Mouse (Mus musculus) layer of hippocampus, adult 8-10 months (tissue): ENCODE results near the gene Rpusd3. TPM values are rescaled to one million over a fixed set of nuclear protein-coding genes. Genes with fewer than 3 reads are reported as not detected.

Source experiments
- DNase-seq, 2 experiments: peaks; one replicate each; pipeline ENCODE4 v3.0.0; 2022; ENCODE audit warnings: low spot score in 2 of 2
- total RNA-seq, 4 experiments: library from RNA; stranded (reverse); gene quantifications; 2 replicates each; pipeline ENCODE4 v1.2.4; 2022

Rpusd3 gene
- total RNA-seq, 4 experiments from 2014 or later = 27.4 to 39.1 (median 35.2) TPM

DNA sequence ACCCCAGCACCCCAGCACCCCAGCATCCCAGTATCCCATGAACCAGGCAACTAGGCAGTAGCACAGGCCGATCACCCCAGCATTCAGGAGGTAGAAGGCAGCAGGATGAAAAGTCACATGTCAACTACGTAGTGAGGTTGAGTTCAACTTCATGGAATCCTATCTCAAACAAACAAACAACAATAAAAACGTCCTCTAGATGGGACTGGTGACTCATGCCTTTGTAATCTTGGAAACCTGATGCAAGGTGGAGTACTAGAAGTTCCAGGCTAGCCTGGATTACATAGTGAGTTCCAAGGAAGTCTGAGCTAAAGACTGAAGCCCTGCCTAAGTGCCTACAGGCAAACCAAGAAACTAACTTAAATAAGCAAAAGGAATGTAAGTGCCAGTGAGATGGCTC is 11.7 kb upstream of the Rpusd3 start:
- no peak for DNase-seq

GRCm38 (mm10) chr6:113429965-113430364 is 10.8 kb upstream of the Rpusd3 start:
- DNase-seq = no peak

- no peak for DNase-seq
Measured at GRCm38 (mm10) chr6:113428006-113428405, 8.9 kb upstream of the Rpusd3 start.

- no peak for DNase-seq
Measured at GRCm38 (mm10) chr6:113427397-113427796, 8.3 kb upstream of the Rpusd3 start.

DNA sequence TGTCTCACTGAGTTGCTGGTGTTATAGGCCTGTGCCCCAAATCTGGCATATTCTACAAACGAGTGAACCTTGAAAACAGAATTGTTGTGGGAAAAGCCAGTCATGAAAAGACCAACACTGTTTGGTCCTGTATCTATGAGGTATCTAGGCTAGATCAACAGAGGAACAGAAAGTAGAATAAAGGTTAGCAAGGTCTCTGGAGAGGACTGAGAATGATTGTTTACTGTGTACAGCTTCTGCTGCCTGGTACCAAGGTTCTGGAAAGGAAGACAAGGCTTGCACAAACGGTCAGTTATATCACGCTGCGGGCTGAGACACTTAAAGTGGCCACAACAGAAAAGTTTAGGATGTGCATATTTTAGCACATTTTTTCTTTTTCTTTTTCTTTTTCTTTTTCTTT is 7.6 kb upstream of the Rpusd3 start:
- DNase-seq = no peak

GRCm38 (mm10) chr6:113424187-113424586 is 5.0 kb upstream of the Rpusd3 start:
- DNase-seq = no peak

GRCm38 (mm10) chr6:113423000-113423399 is 3.9 kb upstream of the Rpusd3 start:
- DNase-seq = no peak

GRCm38 (mm10) chr6:113418441-113419198 is 520 bp downstream of the Rpusd3 start:
- DNase-seq = no peak

DNA sequence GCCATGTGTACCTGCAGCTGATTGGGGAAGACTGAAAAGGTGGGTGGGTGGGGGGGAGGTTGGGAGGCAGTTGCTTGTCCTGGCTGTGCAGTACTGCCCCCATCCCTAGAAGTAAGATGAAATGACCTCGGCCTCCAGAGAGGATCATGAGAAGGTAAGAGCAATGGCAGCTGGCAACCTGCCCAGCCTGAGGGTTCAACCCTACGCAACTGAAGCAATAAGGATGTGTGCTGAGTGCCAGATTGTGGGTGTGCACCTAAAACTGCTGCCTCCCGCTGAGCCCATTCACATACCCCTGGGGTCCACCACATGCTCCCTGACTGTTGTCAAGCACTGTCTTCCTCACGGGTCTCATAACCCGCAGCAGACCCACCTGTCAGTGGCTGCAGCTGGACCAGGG is 2.7 kb downstream of the Rpusd3 start:
- DNase-seq = no peak

DNA sequence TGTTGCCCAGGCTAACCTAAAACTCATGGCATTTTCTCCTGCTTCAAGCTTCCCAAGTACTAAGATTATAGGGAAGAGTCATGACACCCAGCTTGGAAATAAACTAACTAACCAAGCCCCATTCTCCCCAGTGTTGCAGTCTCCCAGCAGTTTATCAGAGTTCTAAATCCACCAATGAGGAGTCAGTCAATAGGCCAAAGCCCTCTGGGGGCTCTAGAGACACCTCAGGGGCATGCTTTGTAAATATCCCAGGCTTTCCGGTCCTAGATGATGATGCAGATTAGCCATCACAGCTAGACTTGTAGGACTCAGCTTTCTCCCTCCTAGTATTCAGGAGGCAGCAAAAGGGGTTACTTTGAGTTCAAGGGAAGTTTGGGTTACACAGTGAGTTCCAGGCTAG is 9.1 kb downstream of the Rpusd3 start:
- no peak for DNase-seq

GRCm38 (mm10) chr6:113406683-113407082 is 12.5 kb downstream of the Rpusd3 start:
- no peak for DNase-seq

GRCm38 (mm10) chr6:113405483-113405882 is 13.7 kb downstream of the Rpusd3 start:
- no peak for DNase-seq

DNA sequence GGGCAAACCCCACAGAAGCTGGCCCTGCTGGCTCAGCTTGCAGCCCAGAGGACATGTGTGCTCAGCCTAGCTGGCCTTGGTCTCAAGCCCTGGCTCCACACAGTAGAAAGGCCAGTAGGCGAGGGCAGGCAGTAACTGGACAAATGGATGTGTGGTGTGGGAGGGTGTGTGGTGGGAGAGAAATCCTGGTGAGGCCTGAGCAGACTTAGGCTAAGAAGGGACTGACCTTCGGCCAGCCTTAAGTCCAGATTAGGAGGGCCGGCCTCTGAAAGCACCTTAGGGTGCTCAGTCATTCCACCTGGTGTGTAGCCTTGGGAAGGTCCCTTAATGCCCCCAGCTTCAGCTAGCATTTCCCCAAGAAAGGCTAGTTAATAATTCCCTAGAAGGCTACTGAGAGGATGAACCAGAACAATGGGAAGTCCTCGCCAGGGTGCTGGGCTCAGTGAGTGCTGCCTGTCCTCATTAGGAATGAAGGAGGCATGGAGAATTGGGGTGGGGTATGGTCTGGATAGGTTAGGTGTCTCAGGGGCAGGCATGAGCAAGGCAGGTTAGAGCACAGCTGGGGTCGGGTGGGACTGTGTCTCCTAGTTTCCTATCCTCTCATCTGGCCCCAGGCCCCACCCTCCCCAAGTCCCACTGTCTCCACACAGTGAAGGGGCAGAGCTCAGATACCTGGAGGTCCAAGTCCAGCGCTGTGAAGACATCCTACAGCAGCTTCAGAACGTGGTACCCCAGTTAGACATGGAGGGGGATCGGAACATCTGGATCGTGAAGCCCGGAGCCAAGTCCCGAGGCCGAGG is 14.3 kb downstream of the Rpusd3 start:
- DNase-seq = no peak

DNA sequence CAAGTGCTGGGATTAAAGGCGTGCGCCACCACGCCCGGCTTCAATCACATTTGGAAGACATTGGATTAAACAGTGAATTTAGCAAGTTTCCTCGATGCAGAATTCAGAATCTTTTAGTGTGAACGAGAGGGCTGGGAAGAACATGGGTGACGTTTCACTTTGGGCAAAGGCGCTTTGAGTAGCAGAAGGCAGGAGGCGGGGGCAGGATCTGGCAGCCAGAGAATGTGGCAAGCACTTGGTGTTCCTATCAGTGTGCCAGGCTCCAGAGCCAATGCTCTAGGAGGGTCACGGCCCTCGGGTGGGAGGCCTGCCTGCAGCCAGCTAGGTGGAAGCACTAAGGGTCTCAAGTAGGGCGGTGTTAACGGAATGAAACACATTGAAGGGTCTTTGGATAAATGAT is 17.0 kb downstream of the Rpusd3 start:
- peak; percentile 56 to 61 for DNase-seq

- DNase-seq = no peak
Measured at GRCm38 (mm10) chr6:113396270-113397030, 22.7 kb downstream of the Rpusd3 start.

DNA sequence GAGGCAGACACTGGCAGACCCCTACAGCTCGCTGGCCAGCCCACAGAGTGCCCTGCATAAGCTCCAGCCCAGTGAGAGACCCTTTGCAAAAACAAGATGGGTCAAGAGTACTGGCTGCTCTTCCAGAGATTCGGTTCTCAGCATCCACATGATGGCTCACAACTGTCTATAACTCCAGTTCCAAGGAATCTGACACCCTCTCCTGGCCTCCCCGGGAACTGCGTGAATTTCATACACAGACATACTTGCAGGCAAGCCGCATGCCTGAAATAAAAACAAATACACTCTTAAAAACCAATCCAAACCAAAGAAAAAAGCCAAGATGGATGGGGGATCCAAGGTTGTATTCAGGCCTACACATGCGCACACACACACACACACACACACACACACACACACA is 23.6 kb downstream of the Rpusd3 start:
- no peak for DNase-seq

DNA sequence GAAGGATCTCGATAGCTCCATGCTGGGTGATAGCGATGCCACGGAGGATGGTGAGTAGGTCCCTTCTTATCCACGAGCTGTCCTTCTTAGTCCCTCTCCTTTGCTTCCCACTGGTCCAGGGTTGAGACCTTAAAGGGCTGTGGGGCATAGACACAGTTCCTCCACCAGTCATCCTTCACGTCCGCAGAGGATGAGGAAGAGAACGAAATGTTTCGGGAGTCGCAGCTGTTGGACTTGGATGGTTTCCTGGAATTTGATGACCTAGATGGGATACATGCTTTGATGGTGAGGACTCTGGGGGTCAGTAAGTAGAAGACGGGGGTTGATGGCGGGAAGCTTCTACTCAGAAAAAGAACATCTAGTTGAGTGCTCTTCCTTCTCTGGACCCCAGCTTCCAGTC is 24.3 kb downstream of the Rpusd3 start:
- no peak for DNase-seq

DNA sequence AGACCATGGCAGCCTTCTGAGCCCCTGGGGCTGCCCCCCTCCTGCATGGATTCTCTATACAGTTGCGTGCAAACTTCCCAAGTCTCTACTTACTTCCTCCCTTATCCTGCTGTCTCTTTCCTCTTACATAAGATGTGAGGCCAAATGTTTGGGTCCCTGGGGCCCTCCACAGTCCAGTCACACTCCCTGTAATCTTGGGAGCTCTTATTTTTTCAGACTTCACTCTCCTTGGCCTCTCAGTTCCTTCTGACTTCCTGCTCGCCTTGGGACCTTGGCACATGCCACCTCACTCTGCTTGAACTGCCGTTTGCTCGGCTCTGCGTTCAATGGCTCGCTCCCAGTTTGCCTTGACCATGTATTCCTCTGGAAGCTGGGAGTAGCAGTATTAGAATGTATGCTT is 25.2 kb downstream of the Rpusd3 start:
- no peak for DNase-seq

GRCm38 (mm10) chr6:113392387-113393071 is 26.6 kb downstream of the Rpusd3 start:
- peak; percentile 41 to 51 for DNase-seq

DNA sequence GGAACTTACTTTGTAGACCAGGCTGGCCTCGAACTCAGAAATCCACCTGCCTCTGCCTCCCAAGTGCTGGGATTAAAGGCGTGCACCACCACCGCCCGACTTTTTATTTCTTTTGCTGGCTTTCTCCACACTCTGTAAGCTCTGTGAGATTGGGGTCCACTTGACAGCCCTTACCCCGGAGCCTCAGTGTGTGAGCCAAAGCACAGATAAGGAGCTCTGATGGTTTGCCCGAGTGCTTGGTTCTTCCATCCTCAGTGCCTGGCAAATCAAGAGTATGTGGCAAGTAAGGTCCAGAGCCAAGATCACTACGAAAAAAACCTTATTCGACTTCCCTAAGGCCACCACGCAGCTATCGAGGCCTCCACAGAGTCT is 27.1 kb downstream of the Rpusd3 start:
- no peak for DNase-seq

DNA sequence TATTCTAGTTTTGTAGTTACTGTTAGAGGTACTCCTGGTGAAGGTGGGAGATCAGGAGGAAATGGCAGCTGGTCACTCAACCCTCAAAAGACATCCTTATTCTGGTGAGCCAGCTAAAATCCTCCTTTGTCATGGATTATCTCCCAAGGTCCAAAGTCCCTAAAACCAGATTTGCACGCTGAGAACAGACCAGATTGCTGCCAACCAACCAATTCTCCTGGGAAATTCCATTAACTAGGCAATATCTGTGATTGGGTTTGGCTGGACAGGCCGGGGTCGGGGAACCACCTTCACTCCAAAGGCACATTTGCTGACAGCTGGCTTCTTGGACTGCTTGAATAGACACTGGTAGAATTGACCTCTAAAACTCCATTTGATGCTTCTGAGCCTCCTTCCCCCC is 28.4 kb downstream of the Rpusd3 start:
- DNase-seq = no peak

GRCm38 (mm10) chr6:113388960-113389359 is 30.2 kb downstream of the Rpusd3 start, which contains the start of gene Ttll3:
Gene Ttll3, plus strand, starts transcription at chr6:113389260.
- DNase-seq = no peak
